Mouse (Mus musculus) stomach, postnatal 0 days (tissue): Measurements from ENCODE around the gene Trib3. TPM values are rescaled to one million over a fixed set of nuclear protein-coding genes. Genes with fewer than 3 reads are reported as not detected.

Source experiments
- ATAC-seq: fragments of 200-750 bp; cut with Nextera tagmentation; 2 replicates; pipeline ENCODE4 v1.8.0; 2017; ENCODE audit not compliant: low FRiP score, low TSS enrichment
- DNase-seq: peaks from one replicate; pipeline ENCODE4 v3.0.0-alpha.2; 2016; ENCODE audit warnings: low spot score
- H3K27ac ChIP-seq: fragments of 300-500 bp; sonication (generic); replicated peaks from 2 replicates; pipeline ENCODE4 v1.5.1; 2014; ENCODE audit warnings: mild to moderate bottlenecking, control low read depth
- H3K27me3 ChIP-seq: fragments of 300-500 bp; sonication (generic); 2 replicates; pipeline ENCODE4 v1.6.1; 2014; ENCODE audit warnings: low read length; ENCODE audit not compliant: control insufficient read depth, insufficient read depth
- H3K36me3 ChIP-seq: fragments of 300-500 bp; sonication (generic); 2 replicates; pipeline ENCODE4 v1.6.1; 2014; ENCODE audit warnings: low read length, mixed read lengths; ENCODE audit not compliant: control insufficient read depth, insufficient read depth
- H3K4me1 ChIP-seq: fragments of 300-500 bp; sonication (generic); replicated peaks from 2 replicates; pipeline ENCODE4 v1.6.1; 2014; ENCODE audit warnings: antibody characterized with exemption; ENCODE audit not compliant: control insufficient read depth, insufficient read depth
- H3K4me2 ChIP-seq: fragments of 300-500 bp; sonication (generic); replicated peaks from 2 replicates; pipeline ENCODE4 v1.6.1; 2014; ENCODE audit warnings: low read depth, mild to moderate bottlenecking, control low read depth, moderate library complexity
- H3K4me3 ChIP-seq: fragments of 300-500 bp; sonication (generic); 2 replicates; pipeline ENCODE4 v1.5.1; 2014; ENCODE audit warnings: low read depth, low read length, control low read depth
- H3K9ac ChIP-seq: fragments of 300-500 bp; sonication (generic); 2 replicates; pipeline ENCODE4 v1.6.1; 2014; ENCODE audit warnings: mild to moderate bottlenecking, low read length, control low read depth, mixed read lengths
- H3K9me3 ChIP-seq: fragments of 300-500 bp; sonication (generic); 2 replicates; pipeline ENCODE4 v1.6.1; 2016; ENCODE audit warnings: low read length; ENCODE audit not compliant: control insufficient read depth
- CTCF ChIP-seq: IDR thresholded peaks from 2 replicates; pipeline ENCODE4 v1.5.1; 2016; ENCODE audit warnings: antibody characterized with exemption, low read depth, mild to moderate bottlenecking, moderate library complexity
- EP300 ChIP-seq: optimal IDR thresholded peaks from 2 replicates; pipeline ENCODE3; 2016; ENCODE audit warnings: antibody characterized with exemption
- WGBS: fragments of 180-500 bp; shearing (Covaris S2); extraction: QIAGEN DNeasy Blood & Tissue Kit; methylation state at CpG from one replicate; pipeline ENCODE4 v1.1.7; 2014; 5-methylcytosine and 5-hydroxymethylcytosine counted together
- polyA plus RNA-seq: library from polyadenylated mRNA; unstranded; fragments of >200 nt; fragmentation: Nextera tagmentation; extraction: Ambion mirVana; gene quantifications from 2 replicates; pipeline ENCODE4 v1.2.1, GENCODE M21; 2015

Trib3 gene
- polyA plus RNA-seq, 1 experiment from 2014 or later, result 2.9 TPM

DNA sequence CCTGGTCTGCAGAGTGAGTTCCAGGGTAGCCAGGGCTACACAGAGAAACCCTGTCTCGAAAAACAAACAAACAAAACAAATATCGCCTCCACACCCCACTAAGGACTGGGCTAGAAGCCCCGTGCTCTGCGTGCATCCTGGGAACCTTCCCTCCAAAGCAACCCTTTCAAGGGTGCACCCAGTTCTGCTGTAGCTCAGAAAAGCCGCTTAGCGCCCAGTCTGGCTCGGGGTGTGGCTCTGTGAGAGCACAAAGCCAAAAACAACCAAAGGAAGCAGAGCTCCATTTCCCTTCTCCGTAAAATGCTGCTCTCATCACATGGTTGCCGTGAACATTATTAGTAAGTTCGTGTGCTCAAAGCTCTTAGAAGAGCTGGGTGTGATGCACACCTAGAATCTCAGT is 529 bp upstream of the Trib3 start:
- peak; percentile 38 for DNase-seq
- no peaks in the 10 kb centered on the region for H3K9me3 ChIP-seq
- H3K9ac ChIP-seq, result peak overlapping the region; percentile 65
- ATAC-seq, result peak; percentile 44
- no peaks in the 10 kb centered on the region for H3K36me3 ChIP-seq
- no peaks in the 10 kb centered on the region; the same call in 1 of the 2 replicates for H3K4me1 ChIP-seq
- WGBS, result 12% methylated on average over 10 of the region's 10 CpGs
- H3K4me3 ChIP-seq, result peak overlapping the region; percentile 57
- H3K4me2 ChIP-seq, result peak overlapping the region; percentile 91
- H3K27me3 ChIP-seq, result no peaks in the 10 kb centered on the region
- peak overlapping the region; percentile 56; the same call in 1 of the 2 replicates for H3K27ac ChIP-seq
- TF ChIP-seq EP300 (no peak), CTCF (no peak)

DNA sequence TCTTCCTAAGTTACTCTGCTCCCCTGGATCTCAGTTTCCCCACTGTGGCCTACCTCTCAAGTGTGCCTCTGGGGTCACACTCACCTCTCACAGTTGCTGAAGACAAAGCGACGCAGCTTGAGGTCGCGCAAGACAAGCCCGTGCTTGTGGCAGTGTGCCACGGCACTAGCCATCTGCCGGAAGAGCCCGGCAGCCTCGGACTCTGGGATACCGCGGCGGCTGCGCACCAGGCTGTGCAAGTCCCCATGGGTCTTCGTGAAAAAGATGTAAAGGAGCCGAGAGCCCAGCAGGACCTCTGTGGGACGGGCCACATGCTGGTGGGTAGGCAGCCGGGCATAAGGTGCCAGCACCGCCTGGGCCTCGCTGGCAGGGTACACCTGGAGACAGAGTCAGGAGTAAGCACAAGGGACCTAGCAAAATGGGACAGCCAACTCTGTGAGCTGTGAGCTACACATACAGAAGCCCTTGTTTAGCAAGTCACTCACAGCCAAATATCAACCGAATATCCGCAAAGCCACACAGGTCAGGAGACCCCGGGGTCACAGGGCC is 4.1 kb downstream of the Trib3 start:
- no peak for DNase-seq
- H3K9ac ChIP-seq, result no peak overlapping the region
- no peak for TF ChIP-seq CTCF
- TF ChIP-seq EP300, result no peak
- H3K9me3 ChIP-seq, result no peaks in the 10 kb centered on the region
- ATAC-seq, result no peak
- H3K36me3 ChIP-seq, result no peaks in the 10 kb centered on the region
- no peak overlapping the region for H3K27ac ChIP-seq
- H3K4me1 ChIP-seq, result no peaks in the 10 kb centered on the region; the same call in 1 of the 2 replicates
- H3K27me3 ChIP-seq, result no peaks in the 10 kb centered on the region
- H3K4me3 ChIP-seq, result no peak overlapping the region
- H3K4me2 ChIP-seq, result no peak overlapping the region
- WGBS, result 89% methylated on average over 22 of the region's 22 CpGs

DNA sequence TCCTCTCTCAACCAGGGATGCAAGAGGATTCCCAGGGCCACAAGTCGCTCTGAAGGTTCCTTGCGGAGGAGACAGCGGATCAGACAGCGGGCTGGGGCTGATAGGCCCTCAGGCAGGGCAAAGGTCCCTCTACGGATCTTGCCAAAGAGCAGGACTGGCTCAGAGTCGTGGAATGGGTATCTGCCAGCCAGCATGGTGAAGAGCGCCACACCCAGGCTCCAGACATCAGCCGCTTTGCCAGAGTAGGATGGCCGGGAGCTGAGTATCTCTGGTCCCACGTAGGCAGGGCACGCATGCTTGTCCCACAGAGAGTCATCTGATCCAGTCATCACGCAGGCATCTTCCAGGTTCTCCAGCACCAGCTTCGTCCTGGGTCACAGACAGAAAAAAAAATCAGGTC is 5.5 kb downstream of the Trib3 start:
- no peak overlapping the region for H3K27ac ChIP-seq
- no peak overlapping the region for H3K9ac ChIP-seq
- H3K4me1 ChIP-seq, result no peaks in the 10 kb centered on the region
- DNase-seq, result no peak
- ATAC-seq, result no peak
- no peaks in the 10 kb centered on the region for H3K9me3 ChIP-seq
- no peak overlapping the region for H3K4me2 ChIP-seq
- no peaks in the 10 kb centered on the region for H3K27me3 ChIP-seq
- no peaks in the 10 kb centered on the region for H3K36me3 ChIP-seq
- no peak overlapping the region for H3K4me3 ChIP-seq
- 83% methylated on average over 13 of the region's 13 CpGs for WGBS
- TF ChIP-seq CTCF (no peak), EP300 (no peak)

DNA sequence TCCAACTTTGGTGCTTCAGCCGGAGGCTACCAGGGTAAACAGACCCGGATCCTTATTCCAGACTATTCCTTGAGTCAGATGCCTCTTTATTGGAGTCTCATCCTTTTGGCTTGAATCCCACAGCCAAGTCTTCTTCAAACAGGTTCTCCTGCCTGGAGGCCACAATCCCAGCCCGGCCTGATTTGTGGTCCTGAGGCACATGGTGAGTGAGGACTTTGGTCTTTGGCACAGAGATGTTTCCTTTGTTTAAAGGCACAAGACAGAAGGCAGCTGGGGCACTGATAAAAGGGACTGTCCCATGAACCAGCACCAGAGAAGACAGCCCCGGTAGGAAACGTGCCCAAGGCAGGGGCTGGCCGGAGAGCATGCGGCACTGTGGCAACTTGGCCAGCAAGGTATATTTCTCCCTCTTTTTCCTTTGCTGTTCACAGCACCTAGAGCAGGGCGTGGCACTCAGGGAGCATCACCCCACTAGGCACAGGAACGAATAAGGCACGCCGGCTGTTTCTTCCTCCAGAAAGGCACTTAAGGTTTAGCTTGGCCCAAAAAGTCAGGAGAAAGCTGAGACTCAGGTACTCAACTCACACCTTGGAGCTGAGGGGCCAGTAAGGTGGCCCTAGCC is 6.1 kb downstream of the Trib3 start:
- H3K9me3 ChIP-seq, result no peaks in the 10 kb centered on the region
- no peaks in the 10 kb centered on the region for H3K27me3 ChIP-seq
- no peak overlapping the region for H3K4me2 ChIP-seq
- 82% methylated on average over 11 of the region's 11 CpGs for WGBS
- H3K4me1 ChIP-seq, result no peaks in the 10 kb centered on the region
- DNase-seq (no peak), ATAC-seq (no peak)
- no peak for TF ChIP-seq CTCF
- no peak overlapping the region for H3K4me3 ChIP-seq
- H3K36me3 ChIP-seq, result no peaks in the 10 kb centered on the region
- H3K9ac ChIP-seq, result no peak overlapping the region
- H3K27ac ChIP-seq, result no peak overlapping the region

DNA sequence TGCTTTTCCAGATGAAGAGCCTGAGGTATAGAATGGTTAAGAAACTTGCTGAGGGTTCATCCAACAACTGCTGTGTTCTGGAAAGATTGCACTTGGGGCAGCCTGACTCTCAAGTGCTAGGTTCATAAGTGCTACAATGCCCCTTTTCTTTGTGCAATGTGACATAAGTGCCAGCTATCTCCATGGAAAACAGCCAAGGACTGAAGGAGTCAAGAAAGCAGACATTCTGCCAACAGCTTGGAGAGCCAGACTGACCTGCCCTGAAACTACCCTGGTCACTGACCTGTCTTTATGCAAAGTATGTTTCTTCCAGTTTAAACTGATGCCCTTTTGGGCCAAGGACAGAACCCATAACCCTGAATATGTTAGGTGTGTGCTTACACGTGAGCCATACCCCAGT is 7.0 kb downstream of the Trib3 start:
- DNase-seq (no peak), ATAC-seq (no peak)
- Histone ChIP-seq H3K27ac (no peak overlapping the region), H3K4me2 (no peak overlapping the region), H3K4me1 (no peaks in the 10 kb centered on the region), H3K9ac (no peak overlapping the region), H3K27me3 (no peaks in the 10 kb centered on the region), H3K4me3 (no peak overlapping the region), H3K36me3 (no peaks in the 10 kb centered on the region), H3K9me3 (no peaks in the 10 kb centered on the region)
- WGBS, result 81% methylated on average over 1 of the region's 1 CpGs
- no peak for TF ChIP-seq EP300
- TF ChIP-seq CTCF, result no peak

DNA sequence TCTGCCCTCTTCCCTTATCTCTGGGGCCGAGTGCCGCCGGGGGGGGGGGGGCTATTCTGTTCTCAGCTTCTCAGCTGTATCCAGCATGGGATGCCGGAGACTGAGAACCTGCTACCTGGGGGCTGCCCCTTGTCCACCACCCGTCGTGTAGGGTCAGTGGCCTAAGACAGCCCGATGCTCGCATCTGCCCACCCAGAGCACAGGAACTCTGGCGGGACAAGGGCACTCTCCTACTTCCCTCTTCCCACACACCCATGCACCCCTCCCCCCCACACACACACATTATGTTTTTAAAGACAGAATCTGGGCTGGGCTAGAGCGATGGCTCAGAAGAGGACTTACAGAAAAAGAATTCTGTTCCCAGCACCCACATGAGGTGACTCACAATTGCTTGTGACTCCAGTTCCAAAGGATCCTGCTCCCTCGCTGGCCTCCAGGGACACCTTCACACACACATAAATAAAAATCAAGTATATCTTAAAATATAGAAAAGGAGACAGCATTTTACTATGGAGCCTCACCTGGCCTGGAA is 8.5 kb downstream of the Trib3 start:
- Histone ChIP-seq H3K27ac (no peak overlapping the region), H3K4me2 (no peak overlapping the region), H3K4me3 (no peak overlapping the region), H3K9me3 (no peaks in the 10 kb centered on the region), H3K27me3 (no peaks in the 10 kb centered on the region), H3K36me3 (no peaks in the 10 kb centered on the region), H3K9ac (no peak overlapping the region), H3K4me1 (no peaks in the 10 kb centered on the region; the same call in 1 of the 2 replicates)
- WGBS, result 49% methylated on average over 10 of the region's 11 CpGs
- TF ChIP-seq CTCF, result no peak
- no peak for TF ChIP-seq EP300
- DNase-seq (no peak), ATAC-seq (no peak)
